Mouse (Mus musculus) stomach, postnatal 0 days (tissue): ENCODE measurements at regions not wholly inside any gene's neighbourhood (a gene's known extent, or its start where the extent isn't known, plus 50 kb on each side); places are given as distances from the start of the nearest gene placed in this dataset.

Experiments used
- ATAC-seq: fragments of 200-750 bp; cut with Nextera tagmentation; 2 replicates; pipeline ENCODE4 v1.8.0; 2017; ENCODE audit not compliant: low FRiP score, low TSS enrichment
- DNase-seq: peaks from one replicate; pipeline ENCODE4 v3.0.0-alpha.2; 2016; ENCODE audit warnings: low spot score
- H3K27ac ChIP-seq: fragments of 300-500 bp; sonication (generic); replicated peaks from 2 replicates; pipeline ENCODE4 v1.5.1; 2014; ENCODE audit warnings: mild to moderate bottlenecking, control low read depth
- H3K27me3 ChIP-seq: fragments of 300-500 bp; sonication (generic); 2 replicates; pipeline ENCODE4 v1.6.1; 2014; ENCODE audit warnings: low read length; ENCODE audit not compliant: control insufficient read depth, insufficient read depth
- H3K36me3 ChIP-seq: fragments of 300-500 bp; sonication (generic); 2 replicates; pipeline ENCODE4 v1.6.1; 2014; ENCODE audit warnings: low read length, mixed read lengths; ENCODE audit not compliant: control insufficient read depth, insufficient read depth
- H3K4me1 ChIP-seq: fragments of 300-500 bp; sonication (generic); replicated peaks from 2 replicates; pipeline ENCODE4 v1.6.1; 2014; ENCODE audit warnings: antibody characterized with exemption; ENCODE audit not compliant: control insufficient read depth, insufficient read depth
- H3K4me2 ChIP-seq: fragments of 300-500 bp; sonication (generic); replicated peaks from 2 replicates; pipeline ENCODE4 v1.6.1; 2014; ENCODE audit warnings: low read depth, mild to moderate bottlenecking, control low read depth, moderate library complexity
- H3K4me3 ChIP-seq: fragments of 300-500 bp; sonication (generic); 2 replicates; pipeline ENCODE4 v1.5.1; 2014; ENCODE audit warnings: low read depth, low read length, control low read depth
- H3K9ac ChIP-seq: fragments of 300-500 bp; sonication (generic); 2 replicates; pipeline ENCODE4 v1.6.1; 2014; ENCODE audit warnings: mild to moderate bottlenecking, low read length, control low read depth, mixed read lengths
- H3K9me3 ChIP-seq: fragments of 300-500 bp; sonication (generic); 2 replicates; pipeline ENCODE4 v1.6.1; 2016; ENCODE audit warnings: low read length; ENCODE audit not compliant: control insufficient read depth
- CTCF ChIP-seq: IDR thresholded peaks from 2 replicates; pipeline ENCODE4 v1.5.1; 2016; ENCODE audit warnings: antibody characterized with exemption, low read depth, mild to moderate bottlenecking, moderate library complexity
- EP300 ChIP-seq: optimal IDR thresholded peaks from 2 replicates; pipeline ENCODE3; 2016; ENCODE audit warnings: antibody characterized with exemption
- WGBS: fragments of 180-500 bp; shearing (Covaris S2); extraction: QIAGEN DNeasy Blood & Tissue Kit; methylation state at CpG from one replicate; pipeline ENCODE4 v1.1.7; 2014; 5-methylcytosine and 5-hydroxymethylcytosine counted together

GRCm38 (mm10) chr14:58417545-58417944 lies 347.2 kb downstream of the Fgf9 start:
- Histone ChIP-seq H3K27me3 (no peaks in the 10 kb centered on the region), H3K9me3 (no peaks in the 10 kb centered on the region), H3K36me3 (no peaks in the 10 kb centered on the region), H3K4me3 (no peak overlapping the region), H3K27ac (no peak overlapping the region), H3K4me2 (no peak overlapping the region), H3K9ac (no peak overlapping the region), H3K4me1 (no peaks in the 10 kb centered on the region)
- WGBS = 52% methylated on average over 1 of the region's 1 CpGs
- DNase-seq (no peak), ATAC-seq (no peak)
- TF ChIP-seq EP300 = no peak
- no peak for TF ChIP-seq CTCF

DNA sequence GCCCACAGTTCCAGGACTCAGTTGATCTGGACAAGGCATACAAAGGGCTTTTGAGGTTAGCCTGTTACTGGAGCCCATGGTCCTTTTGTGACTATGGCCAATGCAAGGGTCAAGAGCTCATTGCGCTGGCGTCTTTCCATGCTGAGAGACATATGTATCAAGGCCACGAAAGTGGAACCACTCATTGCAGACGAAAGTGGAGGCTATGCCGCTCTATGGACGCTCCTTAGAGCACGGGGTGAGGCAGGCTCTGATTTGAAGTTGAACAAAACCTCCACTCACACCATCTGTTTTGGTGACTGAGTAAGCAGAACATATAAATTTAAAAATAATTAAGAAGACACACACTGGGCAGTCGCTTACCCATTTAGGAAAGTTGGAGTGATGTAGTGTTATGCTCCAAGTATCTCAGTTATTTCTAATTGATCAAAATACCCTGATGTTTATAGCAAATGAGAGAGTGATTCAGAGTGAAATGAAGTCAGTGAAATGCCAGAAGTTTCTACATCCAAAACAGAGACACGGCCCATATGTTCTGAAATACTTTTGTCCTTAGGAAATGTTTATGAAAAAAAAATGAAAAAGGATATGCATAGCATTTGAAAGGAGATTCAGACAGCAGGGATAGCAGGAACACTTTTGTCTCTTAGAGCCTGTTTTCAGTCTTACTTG lies 321.8 kb downstream of the Fgf9 start:
- TF ChIP-seq CTCF = no peak
- TF ChIP-seq EP300 = no peak
- Histone ChIP-seq H3K27ac (no peak overlapping the region), H3K9ac (no peak overlapping the region), H3K4me1 (no peaks in the 10 kb centered on the region), H3K27me3 (no peaks in the 10 kb centered on the region), H3K36me3 (no peaks in the 10 kb centered on the region), H3K9me3 (no peaks in the 10 kb centered on the region), H3K4me3 (no peak overlapping the region), H3K4me2 (no peak overlapping the region)
- WGBS = 64% methylated on average over 9 of the region's 9 CpGs
- ATAC-seq (no peak), DNase-seq (no peak)

- 75% methylated on average over 2 of the region's 2 CpGs for WGBS
- Histone ChIP-seq H3K4me3 (no peak overlapping the region), H3K36me3 (no peaks in the 10 kb centered on the region), H3K27me3 (no peaks in the 10 kb centered on the region), H3K9me3 (no peaks in the 10 kb centered on the region), H3K4me1 (no peaks in the 10 kb centered on the region), H3K4me2 (no peak overlapping the region), H3K9ac (no peak overlapping the region), H3K27ac (no peak overlapping the region)
- no peak for DNase-seq
- ATAC-seq = no peak
- TF ChIP-seq EP300 (no peak), CTCF (no peak)
These were observed 320.4 kb downstream of the Fgf9 start for GRCm38 (mm10) chr14:58390741-58391140.

GRCm38 (mm10) chr14:58387348-58388000 lies 317.1 kb downstream of the Fgf9 start:
- no peak overlapping the region for H3K27ac ChIP-seq
- H3K4me2 ChIP-seq = no peak overlapping the region
- no peaks in the 10 kb centered on the region for H3K27me3 ChIP-seq
- H3K4me1 ChIP-seq = no peaks in the 10 kb centered on the region
- TF ChIP-seq CTCF = no peak
- no peak for TF ChIP-seq EP300
- 86% methylated on average over 9 of the region's 9 CpGs for WGBS
- H3K9me3 ChIP-seq = no peaks in the 10 kb centered on the region
- ATAC-seq (no peak), DNase-seq (no peak)
- no peak overlapping the region for H3K4me3 ChIP-seq
- no peak overlapping the region for H3K9ac ChIP-seq
- H3K36me3 ChIP-seq = no peaks in the 10 kb centered on the region

DNA sequence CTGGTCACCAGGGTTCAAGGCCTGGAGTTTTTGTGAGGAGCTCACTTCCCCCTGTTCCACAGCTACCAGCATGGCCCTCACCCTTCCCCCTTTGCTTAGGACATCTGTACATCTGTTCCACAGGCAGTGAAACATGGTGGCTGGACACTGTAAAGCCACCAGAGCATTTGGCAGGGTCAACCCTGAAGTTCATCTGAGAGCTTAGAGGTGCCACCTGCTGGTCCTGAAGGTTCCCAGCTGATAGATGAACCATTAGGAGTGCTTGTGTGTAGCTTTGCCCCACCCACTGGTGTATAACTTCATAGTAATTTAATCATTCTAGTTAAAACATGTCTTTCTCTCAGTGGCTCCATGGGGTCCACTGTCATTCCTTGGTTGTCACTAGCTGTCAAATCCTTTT lies 304.7 kb downstream of the Fgf9 start:
- H3K9ac ChIP-seq = no peak overlapping the region
- H3K27ac ChIP-seq = no peak overlapping the region
- H3K9me3 ChIP-seq = no peaks in the 10 kb centered on the region
- H3K4me2 ChIP-seq = no peak overlapping the region
- ATAC-seq (no peak), DNase-seq (peak; percentile 21)
- TF ChIP-seq EP300 (no peak), CTCF (peak; percentile 62)
- H3K4me3 ChIP-seq = no peak overlapping the region
- no peaks in the 10 kb centered on the region for H3K4me1 ChIP-seq
- H3K27me3 ChIP-seq = no peaks in the 10 kb centered on the region
- no peaks in the 10 kb centered on the region for H3K36me3 ChIP-seq

DNA sequence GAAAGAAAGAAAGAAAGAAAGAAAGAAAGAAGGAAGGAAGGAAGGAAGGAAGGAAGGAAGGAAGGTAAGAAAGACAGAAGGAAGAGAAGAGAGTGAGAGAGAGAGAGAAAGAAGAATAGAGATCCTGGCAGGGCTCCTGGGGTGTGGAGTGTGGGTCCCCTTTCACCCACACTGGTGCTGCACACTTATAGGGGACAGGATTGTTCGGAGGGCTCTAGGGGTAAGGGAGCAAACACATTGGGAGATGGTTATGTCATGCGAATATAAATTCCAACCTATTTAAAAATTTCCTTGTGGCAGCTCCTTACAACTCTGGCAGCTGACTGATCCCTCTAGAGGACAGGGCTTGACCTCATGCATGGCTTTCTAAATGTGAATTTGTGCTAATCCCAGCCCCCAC lies 286.5 kb downstream of the Fgf9 start:
- Histone ChIP-seq H3K36me3 (no peaks in the 10 kb centered on the region), H3K4me2 (no peak overlapping the region), H3K27ac (no peak overlapping the region), H3K9me3 (no peaks in the 10 kb centered on the region), H3K4me3 (no peak overlapping the region), H3K9ac (no peak overlapping the region), H3K27me3 (no peaks in the 10 kb centered on the region), H3K4me1 (no peaks in the 10 kb centered on the region)
- DNase-seq (no peak), ATAC-seq (no peak)
- WGBS = 86% methylated on average over 2 of the region's 2 CpGs
- TF ChIP-seq CTCF (no peak), EP300 (no peak)
